Mouse (Mus musculus): ENCODE measurements around the gene Rbfox3. TPM values are rescaled to one million over a fixed set of nuclear protein-coding genes. Genes with fewer than 3 reads are reported as not detected.

Rbfox3 gene
- polyA plus RNA-seq, 2 experiments, result 0.08 to 0.17 TPM

DNA sequence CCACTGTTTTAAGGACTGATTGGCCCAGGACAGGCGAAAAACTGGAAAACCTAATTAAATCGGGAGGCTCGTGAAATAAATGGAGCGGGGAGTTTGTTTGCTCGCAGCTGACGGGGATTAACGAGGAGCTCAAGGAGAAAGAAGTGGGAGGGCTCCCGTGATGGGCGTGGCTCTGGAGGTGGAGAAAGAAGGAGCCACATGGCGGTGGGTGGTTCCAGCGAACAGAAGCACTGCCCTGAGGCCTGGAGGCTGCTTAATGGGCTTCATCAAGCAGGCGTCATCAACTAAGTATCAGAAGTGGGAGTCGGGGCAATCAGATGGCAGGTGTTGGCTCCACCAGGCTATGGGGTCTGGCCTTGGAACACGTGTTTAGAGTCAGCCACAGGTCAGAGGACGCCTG, 166.6 kb downstream of the Rbfox3 start:
- no peak for DNase-seq (ENCODE audit: low read depth in 3 of 3, low spot score in 3 of 3)
- Histone ChIP-seq H3K27me3 (ENCODE audit: control insufficient read depth, insufficient read depth, low read length) (no peaks in the 10 kb centered on the region; the same call in 1 of the 2 replicates), H3K4me2 (ENCODE audit: low read depth) (peak overlapping the region; percentile 6; the same call in 1 of the 2 replicates), H3K4me3 (ENCODE audit: insufficient read depth in 1 of 2, low read depth in 2 of 2, low read length in 2 of 2) (no peak overlapping the region), H3K4me1 (replicated peaks; ENCODE audit: control insufficient read depth in 2 of 2, insufficient read depth in 2 of 2, low read length in 1 of 2) (no peaks in the 10 kb centered on the region), H3K9me3 (ENCODE audit: control insufficient read depth, low read length) (no peaks in the 10 kb centered on the region), H3K27ac (no peak overlapping the region), H3K9ac (replicated peaks) (no peak overlapping the region), H3K36me3 (replicated peaks; ENCODE audit: control insufficient read depth, insufficient read depth, low read depth) (no peaks in the 10 kb centered on the region)
- TF ChIP-seq EP300 (IDR thresholded peaks at IDR 0.05; ENCODE audit: low read depth) (no peak), CTCF (IDR thresholded peaks at IDR 0.05; ENCODE audit: low read depth) (no peak)
- no peak for ATAC-seq (ENCODE audit: insufficient read depth)
- WGBS (ENCODE audit: insufficient replicate concordance), result 2% methylated on average over 15 of the region's 15 CpGs

DNA sequence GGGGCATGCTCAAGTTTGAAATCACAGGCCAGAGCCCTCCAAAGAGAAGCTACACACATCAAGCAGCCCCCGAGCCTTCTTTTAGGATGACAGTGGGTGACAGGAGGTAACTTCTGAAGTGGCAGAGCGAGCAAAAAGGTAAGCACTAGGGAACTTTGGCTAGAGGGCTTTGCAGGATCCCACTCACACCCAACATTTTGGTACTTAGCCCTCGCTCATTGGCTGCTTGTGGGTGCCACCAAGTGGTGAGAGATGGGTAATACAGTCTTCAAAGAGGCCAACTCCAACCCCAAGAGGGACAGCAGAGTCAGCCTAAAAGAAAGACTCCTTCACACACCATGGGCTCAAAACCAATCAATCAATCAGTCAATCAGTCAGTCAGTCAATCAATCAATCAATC, 168.6 kb downstream of the Rbfox3 start:
- H3K9me3 ChIP-seq (ENCODE audit: control insufficient read depth, low read length), result no peaks in the 10 kb centered on the region
- H3K4me3 ChIP-seq (ENCODE audit: insufficient read depth in 1 of 2, low read depth in 2 of 2, low read length in 2 of 2), result no peak overlapping the region
- TF ChIP-seq CTCF (IDR thresholded peaks at IDR 0.05; ENCODE audit: low read depth) (peak; percentile 74), EP300 (IDR thresholded peaks at IDR 0.05; ENCODE audit: low read depth) (no peak)
- H3K9ac ChIP-seq (replicated peaks), result no peak overlapping the region
- 9% methylated on average over 3 of the region's 3 CpGs for WGBS (ENCODE audit: insufficient replicate concordance)
- no peak overlapping the region for H3K27ac ChIP-seq
- DNase-seq (ENCODE audit: low read depth in 3 of 3, low spot score in 3 of 3) (peak in 1 of 3 experiments; percentile 17), ATAC-seq (ENCODE audit: insufficient read depth) (no peak)
- H3K4me1 ChIP-seq (replicated peaks; ENCODE audit: control insufficient read depth in 2 of 2, insufficient read depth in 2 of 2, low read length in 1 of 2), result no peaks in the 10 kb centered on the region
- H3K4me2 ChIP-seq (ENCODE audit: low read depth), result no peak overlapping the region
- no peaks in the 10 kb centered on the region for H3K36me3 ChIP-seq (replicated peaks; ENCODE audit: control insufficient read depth, insufficient read depth, low read depth)
- H3K27me3 ChIP-seq (ENCODE audit: control insufficient read depth, insufficient read depth, low read length), result no peaks in the 10 kb centered on the region; the same call in 1 of the 2 replicates

DNA sequence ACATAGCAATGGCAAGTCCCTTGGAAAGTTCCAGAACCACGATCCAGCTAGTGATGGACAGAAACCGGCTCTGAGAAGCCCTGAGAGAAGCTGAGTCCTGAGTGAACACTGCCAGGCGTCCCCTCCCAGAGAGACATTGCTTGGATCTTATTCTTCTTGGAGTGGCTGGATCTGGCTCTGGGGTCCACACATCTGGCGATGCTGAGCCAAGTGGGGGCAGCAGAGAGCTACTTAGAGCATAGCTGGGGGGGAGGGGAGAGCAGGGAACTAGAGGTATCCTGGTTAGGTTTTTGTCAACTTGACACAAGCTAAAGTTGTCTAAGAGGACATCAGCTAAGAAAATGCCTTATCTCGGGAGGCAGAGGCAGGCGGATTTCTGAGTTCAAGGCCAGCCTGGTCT, 170.1 kb downstream of the Rbfox3 start:
- Histone ChIP-seq H3K4me1 (replicated peaks; ENCODE audit: control insufficient read depth in 2 of 2, insufficient read depth in 2 of 2, low read length in 1 of 2) (no peaks in the 10 kb centered on the region), H3K9me3 (ENCODE audit: control insufficient read depth, low read length) (no peaks in the 10 kb centered on the region), H3K27me3 (ENCODE audit: control insufficient read depth, insufficient read depth, low read length) (no peaks in the 10 kb centered on the region; the same call in 1 of the 2 replicates), H3K4me3 (ENCODE audit: insufficient read depth in 1 of 2, low read depth in 2 of 2, low read length in 2 of 2) (no peak overlapping the region), H3K27ac (no peak overlapping the region), H3K9ac (replicated peaks) (no peak overlapping the region), H3K4me2 (ENCODE audit: low read depth) (no peak overlapping the region), H3K36me3 (replicated peaks; ENCODE audit: control insufficient read depth, insufficient read depth, low read depth) (no peaks in the 10 kb centered on the region)
- TF ChIP-seq EP300 (IDR thresholded peaks at IDR 0.05; ENCODE audit: low read depth) (no peak), CTCF (IDR thresholded peaks at IDR 0.05; ENCODE audit: low read depth) (peak; percentile 21; the same call in 1 of the 2 replicates)
- ATAC-seq (ENCODE audit: insufficient read depth) (no peak), DNase-seq (ENCODE audit: low read depth in 3 of 3, low spot score in 3 of 3) (no peak)
- WGBS (ENCODE audit: insufficient replicate concordance), result 24% methylated on average over 6 of the region's 6 CpGs

DNA sequence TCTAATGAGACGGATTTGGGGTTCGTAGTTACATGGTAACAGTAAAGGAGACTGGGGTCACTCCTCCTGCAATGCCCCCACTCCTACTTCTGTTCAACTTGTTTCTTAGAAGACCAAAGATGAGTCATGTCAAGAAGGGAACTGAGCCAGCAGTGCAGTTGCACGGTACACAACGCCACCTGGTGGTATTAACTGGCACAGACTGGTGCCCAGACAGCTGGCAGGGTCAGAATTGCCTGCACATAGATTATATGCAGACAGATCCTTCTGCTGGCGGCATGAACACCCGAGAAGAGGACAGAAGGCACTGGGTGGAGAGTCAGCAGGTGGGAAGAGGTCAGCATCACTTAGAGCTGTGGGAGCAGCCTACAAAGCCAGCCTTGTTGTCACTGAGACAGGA, 171.4 kb downstream of the Rbfox3 start:
- no peaks in the 10 kb centered on the region for H3K9me3 ChIP-seq (ENCODE audit: control insufficient read depth, low read length)
- no peaks in the 10 kb centered on the region for H3K27me3 ChIP-seq (ENCODE audit: control insufficient read depth, insufficient read depth, low read length)
- no peak overlapping the region for H3K4me2 ChIP-seq (ENCODE audit: low read depth)
- H3K4me3 ChIP-seq (ENCODE audit: insufficient read depth in 1 of 2, low read depth in 2 of 2, low read length in 2 of 2), result no peak overlapping the region
- no peak overlapping the region for H3K27ac ChIP-seq
- no peaks in the 10 kb centered on the region for H3K4me1 ChIP-seq (replicated peaks; ENCODE audit: control insufficient read depth in 2 of 2, insufficient read depth in 2 of 2, low read length in 1 of 2)
- WGBS (ENCODE audit: insufficient replicate concordance), result 10% methylated on average over 6 of the region's 6 CpGs
- DNase-seq (ENCODE audit: low read depth in 3 of 3, low spot score in 3 of 3) (no peak), ATAC-seq (ENCODE audit: insufficient read depth) (no peak)
- H3K36me3 ChIP-seq (replicated peaks; ENCODE audit: control insufficient read depth, insufficient read depth, low read depth), result no peaks in the 10 kb centered on the region
- no peak overlapping the region for H3K9ac ChIP-seq (replicated peaks)
- TF ChIP-seq CTCF (IDR thresholded peaks at IDR 0.05; ENCODE audit: low read depth), result peak; percentile 78
- TF ChIP-seq EP300 (IDR thresholded peaks at IDR 0.05; ENCODE audit: low read depth), result no peak

DNA sequence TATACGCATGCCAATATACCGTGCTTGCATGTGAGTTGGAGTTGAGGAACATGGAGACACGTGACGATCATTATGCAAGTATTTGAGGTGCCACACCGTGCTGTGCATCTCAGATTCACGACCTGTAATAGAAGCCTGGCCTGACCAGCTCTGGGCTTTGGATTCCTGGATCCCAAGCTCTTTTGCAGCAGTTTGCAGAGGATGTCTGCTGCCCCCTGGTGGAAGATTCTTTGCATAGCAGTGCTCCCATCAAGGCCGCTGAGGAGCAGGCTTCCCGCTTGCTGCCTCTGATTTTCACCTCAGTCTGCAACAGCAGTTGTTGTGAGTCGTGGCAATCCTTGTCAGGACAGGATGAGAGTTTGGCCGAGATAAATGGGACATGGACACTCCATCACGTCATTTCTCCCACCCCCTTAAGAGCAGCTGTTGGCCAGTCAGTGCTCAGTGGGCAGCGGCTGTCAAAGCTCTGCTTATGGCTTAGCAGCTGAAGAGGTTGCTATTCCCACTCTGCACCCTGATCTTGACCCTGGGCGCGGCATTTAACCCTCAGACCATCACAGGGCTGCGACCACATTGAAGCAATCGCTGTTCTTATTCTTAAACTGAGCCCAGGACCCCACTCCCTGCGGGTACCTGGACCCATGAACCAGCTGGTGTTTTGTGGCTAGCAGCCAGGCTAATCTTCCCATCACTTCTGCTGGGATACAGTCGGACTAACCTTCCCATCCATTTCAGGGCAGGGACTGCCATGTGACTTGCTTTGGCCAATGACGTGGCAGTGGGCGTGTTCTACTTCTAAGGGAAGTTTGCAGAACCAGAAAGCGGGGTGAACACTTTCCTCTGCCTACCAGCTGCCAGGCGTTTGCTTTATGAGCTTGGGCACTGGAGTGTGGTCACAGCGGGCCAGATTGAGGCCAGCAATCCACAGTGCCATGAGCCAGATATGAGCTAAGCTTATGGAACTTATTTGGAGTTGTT, 172.3 kb downstream of the Rbfox3 start:
- Histone ChIP-seq H3K9ac (replicated peaks) (no peak overlapping the region), H3K9me3 (ENCODE audit: control insufficient read depth, low read length) (no peaks in the 10 kb centered on the region), H3K36me3 (replicated peaks; ENCODE audit: control insufficient read depth, insufficient read depth, low read depth) (no peaks in the 10 kb centered on the region), H3K4me2 (ENCODE audit: low read depth) (no peak overlapping the region), H3K27ac (no peak overlapping the region), H3K4me3 (ENCODE audit: insufficient read depth in 1 of 2, low read depth in 2 of 2, low read length in 2 of 2) (no peak overlapping the region), H3K4me1 (replicated peaks; ENCODE audit: control insufficient read depth in 2 of 2, insufficient read depth in 2 of 2, low read length in 1 of 2) (no peaks in the 10 kb centered on the region), H3K27me3 (ENCODE audit: control insufficient read depth, insufficient read depth, low read length) (no peaks in the 10 kb centered on the region)
- DNase-seq (ENCODE audit: low read depth in 3 of 3, low spot score in 3 of 3) (peak; percentile 26 to 41 (median 35)), ATAC-seq (ENCODE audit: insufficient read depth) (no peak)
- peak; percentile 95 for TF ChIP-seq CTCF (IDR thresholded peaks at IDR 0.05; ENCODE audit: low read depth)
- no peak for TF ChIP-seq EP300 (IDR thresholded peaks at IDR 0.05; ENCODE audit: low read depth)
- 10% methylated on average over 23 of the region's 23 CpGs for WGBS (ENCODE audit: insufficient replicate concordance)

Measured in liver, embryonic 14.5 days (tissue).